Mouse (Mus musculus): Measurements from ENCODE around the gene Alg14.

DNA sequence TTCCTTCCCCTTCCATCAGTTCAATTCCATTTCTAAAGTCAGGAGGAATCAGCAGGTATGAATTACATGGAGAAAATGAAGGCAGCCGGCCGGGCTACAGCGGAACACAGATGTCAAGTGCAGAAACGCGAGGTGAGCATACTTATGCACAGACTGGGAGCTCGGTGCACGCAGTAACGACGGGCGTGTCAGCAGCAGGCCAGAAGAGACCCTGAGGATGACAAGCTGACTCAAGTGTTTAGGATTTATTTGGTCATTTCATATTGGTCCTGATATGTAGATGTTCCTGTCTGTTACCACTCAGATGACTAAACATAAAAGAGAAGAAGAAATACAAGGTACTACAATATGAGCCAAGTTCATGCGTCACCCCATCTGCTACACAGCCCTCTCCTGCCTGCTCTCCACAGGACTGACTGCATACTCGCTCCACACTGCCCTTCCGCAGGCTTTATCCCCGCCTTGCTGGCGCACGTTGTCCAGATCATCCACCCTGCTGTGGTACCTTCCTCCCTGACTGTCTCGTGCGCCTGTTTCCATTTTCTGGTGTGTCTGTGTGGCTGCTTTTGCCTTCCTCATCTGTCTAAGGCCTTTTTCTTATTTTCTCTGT, 63.4 kb downstream of the Alg14 start:
- TF ChIP-seq GATA1 (IDR thresholded peaks at IDR 0.05; ENCODE audit: borderline replicate concordance, low read length) (no peak), FLI1 (IDR thresholded peaks at IDR 0.05; ENCODE audit: low read length) (no peak)

All from megakaryocyte, embryonic 14.5 days (primary cell).